Mouse (Mus musculus) ES-Bruce4 (cell line): ENCODE results near the gene Nmnat2. TPM values are rescaled to one million over a fixed set of nuclear protein-coding genes. Genes with fewer than 3 reads are reported as not detected.

Source experiments
- H3K27ac ChIP-seq: 2 replicates; pipeline ENCODE4 v1.5.1; 2012; ENCODE audit warnings: low read length, inconsistent platforms; ENCODE audit not compliant: insufficient read depth
- H3K27me3 ChIP-seq: 2 replicates; pipeline ENCODE4 v1.6.1; 2012; ENCODE audit warnings: mild to moderate bottlenecking, low read length, inconsistent platforms; ENCODE audit not compliant: control insufficient read depth, poor library complexity, insufficient read depth, severe bottlenecking
- H3K36me3 ChIP-seq: 2 replicates; pipeline ENCODE4 v1.6.1; 2012; ENCODE audit warnings: inconsistent platforms, mild to moderate bottlenecking, low read length, moderate library complexity; ENCODE audit not compliant: control insufficient read depth, poor library complexity, insufficient read depth, severe bottlenecking
- H3K4me1 ChIP-seq: one replicate; pipeline ENCODE4 v1.8.1; 2011; ENCODE audit warnings: low read length; ENCODE audit not compliant: control insufficient read depth, insufficient read depth
- H3K4me3 ChIP-seq: 2 replicates; pipeline ENCODE4 v1.5.1; 2011; ENCODE audit warnings: low read depth, mild to moderate bottlenecking, low read length
- H3K9ac ChIP-seq: 2 replicates; pipeline ENCODE4 v1.6.1; 2012; ENCODE audit warnings: low read depth, mild to moderate bottlenecking, inconsistent platforms; ENCODE audit not compliant: poor library complexity, severe bottlenecking
- H3K9me3 ChIP-seq: replicated peaks from 2 replicates; pipeline ENCODE4 v1.6.1; 2012; ENCODE audit warnings: mild to moderate bottlenecking, low read length, inconsistent platforms; ENCODE audit not compliant: control insufficient read depth, poor library complexity, insufficient read depth, severe bottlenecking
- CTCF ChIP-seq: IDR thresholded peaks from one replicate; pipeline ENCODE4 v1.8.1; 2011; ENCODE audit warnings: low read depth, low read length
- EP300 ChIP-seq: IDR thresholded peaks from 2 replicates; pipeline ENCODE4 v1.6.1; 2011; ENCODE audit warnings: low read depth, low read length; ENCODE audit not compliant: insufficient read depth
- POLR2A ChIP-seq: IDR thresholded peaks from one replicate; pipeline ENCODE4 v1.8.1; 2011; ENCODE audit warnings: low read length; ENCODE audit not compliant: insufficient read depth
- polyA plus RNA-seq: library from polyadenylated mRNA; stranded (reverse); fragments of >200 nt; gene quantifications from 2 replicates; pipeline ENCODE4 v1.2.4, GENCODE M21; 2011; ENCODE audit warnings: low read depth; ENCODE audit not compliant: missing spikeins, insufficient read depth, insufficient read length

The Nmnat2 gene
- polyA plus RNA-seq, 1 experiment = 35.6 TPM

GRCm38 (mm10) chr1:153048147-153048878, 93.5 kb downstream of the Nmnat2 start:
- Histone ChIP-seq H3K9ac (0 out of 2 replicates have a peak overlapping the region, but pooled peaks have one; percentile 11), H3K9me3 (no peaks in the 10 kb centered on the region), H3K27me3 (no peaks in the 10 kb centered on the region), H3K4me3 (no peak overlapping the region), H3K4me1 (peaks cover 9% of the 10 kb centered on the region), H3K27ac (peak overlapping the region; percentile 95), H3K36me3 (no peaks in the 10 kb centered on the region)
- TF ChIP-seq EP300 (peak; percentile 63), CTCF (peak; percentile 46), POLR2A (no peak)

GRCm38 (mm10) chr1:153049451-153049850, 94.7 kb downstream of the Nmnat2 start:
- H3K9ac ChIP-seq = no peak overlapping the region
- H3K4me1 ChIP-seq = peaks cover 9% of the 10 kb centered on the region
- H3K27me3 ChIP-seq = no peaks in the 10 kb centered on the region
- no peak overlapping the region for H3K4me3 ChIP-seq
- no peak for TF ChIP-seq POLR2A
- no peak for TF ChIP-seq EP300
- TF ChIP-seq CTCF = no peak
- H3K27ac ChIP-seq = no peak overlapping the region
- H3K9me3 ChIP-seq = no peaks in the 10 kb centered on the region
- no peaks in the 10 kb centered on the region for H3K36me3 ChIP-seq

GRCm38 (mm10) chr1:153051474-153051873, 96.7 kb downstream of the Nmnat2 start:
- H3K9ac ChIP-seq = no peak overlapping the region
- no peaks in the 10 kb centered on the region for H3K9me3 ChIP-seq
- no peak for TF ChIP-seq POLR2A
- TF ChIP-seq EP300 = no peak
- TF ChIP-seq CTCF = no peak
- H3K27ac ChIP-seq = no peak overlapping the region
- H3K4me3 ChIP-seq = no peak overlapping the region
- peaks cover 5% of the 10 kb centered on the region for H3K4me1 ChIP-seq
- H3K27me3 ChIP-seq = no peaks in the 10 kb centered on the region
- no peaks in the 10 kb centered on the region for H3K36me3 ChIP-seq

GRCm38 (mm10) chr1:153053619-153054018, 98.8 kb downstream of the Nmnat2 start:
- H3K27me3 ChIP-seq = no peaks in the 10 kb centered on the region
- no peaks in the 10 kb centered on the region for H3K4me1 ChIP-seq

GRCm38 (mm10) chr1:153054112-153054821, 99.5 kb downstream of the Nmnat2 start:
- Histone ChIP-seq H3K4me1 (no peaks in the 10 kb centered on the region), H3K27me3 (no peaks in the 10 kb centered on the region), H3K36me3 (no peaks in the 10 kb centered on the region), H3K9me3 (no peaks in the 10 kb centered on the region), H3K4me3 (no peak overlapping the region), H3K27ac (no peak overlapping the region), H3K9ac (no peak overlapping the region)
- TF ChIP-seq POLR2A (no peak), EP300 (no peak), CTCF (no peak)

More at GRCm38 (mm10) chr1:153053619-153054018, 98.8 kb downstream of the Nmnat2 start:
- no peaks in the 10 kb centered on the region for H3K9me3 ChIP-seq
- H3K36me3 ChIP-seq = no peaks in the 10 kb centered on the region
- H3K9ac ChIP-seq = no peak overlapping the region
- no peak for TF ChIP-seq POLR2A
- TF ChIP-seq EP300 = no peak
- TF ChIP-seq CTCF = no peak
- H3K4me3 ChIP-seq = no peak overlapping the region
- no peak overlapping the region for H3K27ac ChIP-seq

- TF ChIP-seq EP300 (no peak), CTCF (no peak), POLR2A (no peak)
- no peaks in the 10 kb centered on the region for H3K36me3 ChIP-seq
- H3K9me3 ChIP-seq = no peaks in the 10 kb centered on the region
- no peak overlapping the region for H3K4me3 ChIP-seq
- no peak overlapping the region for H3K27ac ChIP-seq
- no peak overlapping the region for H3K9ac ChIP-seq
- no peaks in the 10 kb centered on the region for H3K27me3 ChIP-seq
- H3K4me1 ChIP-seq = no peaks in the 10 kb centered on the region
Measured at GRCm38 (mm10) chr1:153058290-153058689, 103.5 kb downstream of the Nmnat2 start.
